Mouse (Mus musculus) liver, adult 2 months (tissue): Measurements from ENCODE around the gene Zfp831.

Experiments used
- CTCF ChIP-seq: fragments of 200-500 bp; IDR thresholded peaks from 2 replicates; pipeline ENCODE4 v1.5.1; 2011; ENCODE audit warnings: low read depth, low read length, control low read depth
- POLR2A ChIP-seq: fragments of 200-500 bp; IDR thresholded peaks from 2 replicates; pipeline ENCODE4 v1.6.1; 2011; ENCODE audit warnings: low read length, control low read depth; ENCODE audit not compliant: insufficient read depth; ENCODE audit errors: extremely low read depth

- no peak for TF ChIP-seq CTCF
- no peak for TF ChIP-seq POLR2A
These were observed 65.3 kb downstream of the Zfp831 start for GRCm38 (mm10) chr2:174708587-174708986.
